Mouse (Mus musculus): ENCODE measurements around the gene Cacna1i.

DNA sequence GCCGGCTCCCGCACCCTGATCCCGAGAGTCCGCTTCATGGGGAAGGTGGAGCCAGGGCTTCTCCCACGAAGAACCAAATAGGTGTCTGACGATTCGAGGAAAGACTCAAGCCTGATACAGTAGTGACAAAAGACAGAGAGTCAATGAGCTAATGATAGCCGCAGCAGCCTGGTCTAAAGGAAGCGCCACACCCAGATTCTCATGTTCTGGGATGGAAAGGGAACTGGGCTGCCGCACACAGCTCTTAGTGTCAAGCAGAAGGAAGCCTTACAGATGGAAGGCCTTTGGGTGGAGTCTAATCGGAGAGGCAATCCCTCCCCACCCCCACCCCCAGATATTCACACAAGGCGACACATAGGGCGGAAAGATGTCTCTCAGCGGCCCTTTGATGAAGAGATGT lies 104.8 kb downstream of the Cacna1i start:
- TF ChIP-seq TAL1 (IDR thresholded peaks at IDR 0.05; ENCODE audit: low read length) (no peak), GATA1 (IDR thresholded peaks at IDR 0.05; ENCODE audit: low read length) (no peak)
